Mouse (Mus musculus): ENCODE data around the gene Cobll1.

Gene Cobll1

GRCm38 (mm10) chr2:65236644-65237043 is 2.6 kb downstream of the Cobll1 start:
- DNase-seq: no peak

GRCm38 (mm10) chr2:65232756-65233535 is 6.3 kb downstream of the Cobll1 start:
- DNase-seq: no peak

- no peak for DNase-seq
Observed at GRCm38 (mm10) chr2:65228426-65228825, 10.8 kb downstream of the Cobll1 start.

- no peak for DNase-seq
Observed at GRCm38 (mm10) chr2:65227898-65228290, 11.3 kb downstream of the Cobll1 start.

GRCm38 (mm10) chr2:65227154-65227897 is 11.9 kb downstream of the Cobll1 start:
- DNase-seq: no peak

- no peak for DNase-seq
Observed at GRCm38 (mm10) chr2:65226494-65226893, 12.7 kb downstream of the Cobll1 start.

GRCm38 (mm10) chr2:65223956-65224735 is 15.1 kb downstream of the Cobll1 start:
- DNase-seq: no peak

- DNase-seq: no peak
Observed at GRCm38 (mm10) chr2:65223012-65223411, 16.2 kb downstream of the Cobll1 start.

- DNase-seq: no peak
Observed at GRCm38 (mm10) chr2:65221646-65222045, 17.6 kb downstream of the Cobll1 start.

GRCm38 (mm10) chr2:65220563-65220962 is 18.6 kb downstream of the Cobll1 start:
- no peak for DNase-seq

- no peak for DNase-seq
Observed at GRCm38 (mm10) chr2:65219375-65220135, 19.6 kb downstream of the Cobll1 start.

GRCm38 (mm10) chr2:65218318-65218717 is 20.9 kb downstream of the Cobll1 start:
- peak; percentile 94 for DNase-seq

- peak; percentile 76 for DNase-seq
Observed at GRCm38 (mm10) chr2:65217677-65218076, 21.5 kb downstream of the Cobll1 start.

- no peak for DNase-seq
Observed at GRCm38 (mm10) chr2:65216163-65216562, 23.0 kb downstream of the Cobll1 start.

- no peak for DNase-seq
Observed at GRCm38 (mm10) chr2:65214556-65214955, 24.6 kb downstream of the Cobll1 start.

GRCm38 (mm10) chr2:65213675-65214074 is 25.5 kb downstream of the Cobll1 start:
- peak; percentile 63 for DNase-seq

- DNase-seq: no peak
Observed at GRCm38 (mm10) chr2:65211620-65212019, 27.6 kb downstream of the Cobll1 start.

GRCm38 (mm10) chr2:65207750-65208149 is 31.5 kb downstream of the Cobll1 start:
- DNase-seq: no peak

GRCm38 (mm10) chr2:65203699-65204098 is 35.5 kb downstream of the Cobll1 start:
- no peak for DNase-seq

- peak; percentile 60 for DNase-seq
Observed at GRCm38 (mm10) chr2:65199706-65200105, 39.5 kb downstream of the Cobll1 start.

GRCm38 (mm10) chr2:65198605-65199004 is 40.6 kb downstream of the Cobll1 start:
- no peak for DNase-seq

GRCm38 (mm10) chr2:65196994-65197393 is 42.2 kb downstream of the Cobll1 start:
- DNase-seq: no peak

Measured in kidney, adult 11 months (tissue).